Mouse (Mus musculus) MEL (cell line): ENCODE data around the gene Gnaq. TPM values are rescaled to one million over a fixed set of nuclear protein-coding genes. Genes with fewer than 3 reads are reported as not detected.

ENCODE experiments used
- DNase-seq: peaks from one replicate; pipeline ENCODE4 v3.0.0; 2011; ENCODE audit warnings: low read depth, low spot score
- H3K27ac ChIP-seq: 2 replicates; pipeline ENCODE4 v1.5.1; 2012; ENCODE audit warnings: low read depth, mild to moderate bottlenecking, control low read depth, low read length, moderate library complexity; ENCODE audit not compliant: control insufficient read depth
- H3K27me3 ChIP-seq, 2 experiments: fragments of 150-350 bp in 1 of 2; sonication (generic) in 1 of 2; 2 replicates each; pipeline ENCODE4 v1.6.1; 2012; ENCODE audit warnings: low read length in 2 of 2, mild to moderate bottlenecking in 2 of 2, improper control_type of control experiment in 1 of 2, moderate library complexity in 1 of 2; ENCODE audit not compliant: insufficient read depth in 2 of 2, control insufficient read depth in 1 of 2
- H3K36me3 ChIP-seq, 2 experiments: 2 replicates each; pipeline ENCODE4 v1.6.1; 2012 to 2014; ENCODE audit warnings: low read length in 2 of 2, improper control_type of control experiment in 1 of 2, inconsistent platforms in 1 of 2, mild to moderate bottlenecking in 1 of 2; ENCODE audit not compliant: insufficient read depth in 2 of 2, control insufficient read depth in 1 of 2
- H3K4me1 ChIP-seq, 2 experiments: fragments of 150-350 bp in 1 of 2; sonication (generic) in 1 of 2; 2 replicates each; pipeline ENCODE4 v1.6.1; 2012; ENCODE audit warnings: low read length in 2 of 2, improper control_type of control experiment in 1 of 2, mild to moderate bottlenecking in 1 of 2; ENCODE audit not compliant: insufficient read depth in 2 of 2, control insufficient read depth in 1 of 2
- H3K4me3 ChIP-seq, 2 experiments: fragments of 150-350 bp in 1 of 2; sonication (generic) in 1 of 2; 2 replicates each; pipeline ENCODE4 v1.5.1; 2012; ENCODE audit warnings: low read depth in 2 of 2, low read length in 2 of 2, mild to moderate bottlenecking in 2 of 2, moderate library complexity in 2 of 2, control low read depth in 1 of 2, improper control_type of control experiment in 1 of 2; ENCODE audit not compliant: control insufficient read depth in 1 of 2, insufficient read depth in 1 of 2
- H3K79me2 ChIP-seq: 2 replicates; pipeline ENCODE4 v1.6.1; 2012; ENCODE audit warnings: mild to moderate bottlenecking, low read length, moderate library complexity; ENCODE audit not compliant: control insufficient read depth, poor library complexity, insufficient read depth
- H3K9ac ChIP-seq: 2 replicates; pipeline ENCODE4 v1.6.1; 2012; ENCODE audit warnings: low read depth, mild to moderate bottlenecking, control low read depth, low read length, moderate library complexity; ENCODE audit not compliant: control insufficient read depth, poor library complexity, severe bottlenecking
- H3K9me3 ChIP-seq: fragments of 150-350 bp; sonication (generic); replicated peaks from 2 replicates; pipeline ENCODE4 v1.6.1; 2012; ENCODE audit warnings: mild to moderate bottlenecking, low read length, improper control_type of control experiment, moderate library complexity; ENCODE audit not compliant: insufficient read depth
- BHLHE40 ChIP-seq: IDR thresholded peaks from 2 replicates; pipeline ENCODE4 v1.6.1; 2012; ENCODE audit warnings: low read depth, mild to moderate bottlenecking, inconsistent platforms, low read length, improper control_type of control experiment, borderline replicate concordance
- CHD2 ChIP-seq: IDR thresholded peaks from 2 replicates; pipeline ENCODE4 v1.6.1; 2011; ENCODE audit warnings: low read length, improper control_type of control experiment
- CTCF ChIP-seq, 3 experiments: IDR thresholded peaks in 2 of 3; conservative IDR thresholded peaks in 1 of 3; 2 replicates each; pipeline ENCODE4 v1.5.1; 2011 to 2012; ENCODE audit warnings: low read length in 3 of 3, low read depth in 2 of 3, mild to moderate bottlenecking in 2 of 3, improper control_type of control experiment in 1 of 3, inconsistent platforms in 1 of 3, mixed read lengths in 1 of 3, moderate library complexity in 1 of 3; ENCODE audit not compliant: control insufficient read depth in 1 of 3, insufficient read depth in 1 of 3, poor library complexity in 1 of 3, severe bottlenecking in 1 of 3
- EP300 ChIP-seq, 2 experiments: IDR thresholded peaks; 2 replicates each; pipeline ENCODE4 v1.6.1; 2011; ENCODE audit warnings: improper control_type of control experiment in 2 of 2, low read length in 2 of 2, low read depth in 1 of 2, mild to moderate bottlenecking in 1 of 2
- GATA1 ChIP-seq: IDR thresholded peaks from 2 replicates; pipeline ENCODE4 v1.6.1; 2011; ENCODE audit warnings: low read depth, low read length, improper control_type of control experiment
- HCFC1 ChIP-seq: IDR thresholded peaks from 2 replicates; pipeline ENCODE4 v1.6.1; 2012; ENCODE audit warnings: low read depth, mild to moderate bottlenecking, inconsistent platforms, low read length, improper control_type of control experiment, moderate library complexity
- JUND ChIP-seq: IDR thresholded peaks from 2 replicates; pipeline ENCODE4 v1.6.1; 2011; ENCODE audit warnings: low read depth, mild to moderate bottlenecking, improper control_type of control experiment, low read length
- KAT2A ChIP-seq: conservative IDR thresholded peaks from 2 replicates; pipeline ENCODE4 v1.6.1; 2012; ENCODE audit warnings: low read depth, low read length, improper control_type of control experiment, inconsistent platforms
- MAX ChIP-seq: IDR thresholded peaks from 2 replicates; pipeline ENCODE4 v1.6.1; 2011; ENCODE audit warnings: low read length, improper control_type of control experiment
- MYB ChIP-seq: IDR thresholded peaks from 2 replicates; pipeline ENCODE4 v1.6.1; 2011; ENCODE audit warnings: mild to moderate bottlenecking, low read depth, low read length, improper control_type of control experiment
- NELFE ChIP-seq: IDR thresholded peaks from 2 replicates; pipeline ENCODE4 v1.6.1; 2011; ENCODE audit warnings: low read depth, low read length, improper control_type of control experiment
- NRF1 ChIP-seq: IDR thresholded peaks from 2 replicates; pipeline ENCODE4 v1.6.1; 2014; ENCODE audit warnings: low read depth, mild to moderate bottlenecking, inconsistent platforms, low read length, improper control_type of control experiment, moderate library complexity; ENCODE audit not compliant: poor library complexity, insufficient read depth, severe bottlenecking
- POLR2A ChIP-seq, 2 experiments: IDR thresholded peaks; 2 replicates each; pipeline ENCODE4 v1.6.1; 2011 to 2012; ENCODE audit warnings: low read length in 2 of 2, mild to moderate bottlenecking in 2 of 2, control low read depth in 1 of 2, improper control_type of control experiment in 1 of 2, low read depth in 1 of 2, moderate library complexity in 1 of 2; ENCODE audit not compliant: control insufficient read depth in 1 of 2, insufficient read depth in 1 of 2, poor library complexity in 1 of 2
- POLR2AphosphoS2 ChIP-seq: IDR thresholded peaks from 2 replicates; pipeline ENCODE4 v1.6.1; 2011; ENCODE audit warnings: low read length, improper control_type of control experiment
- RCOR1 ChIP-seq: IDR thresholded peaks from 2 replicates; pipeline ENCODE4 v1.6.1; 2012; ENCODE audit warnings: low read depth, mild to moderate bottlenecking, inconsistent platforms, low read length, improper control_type of control experiment
- SIN3A ChIP-seq: IDR thresholded peaks from 2 replicates; pipeline ENCODE4 v1.6.1; 2012; ENCODE audit warnings: low read length, improper control_type of control experiment, inconsistent platforms
- SMC3 ChIP-seq: IDR thresholded peaks from 2 replicates; pipeline ENCODE4 v1.6.1; 2011; ENCODE audit warnings: low read depth, low read length, improper control_type of control experiment
- TAL1 ChIP-seq: IDR thresholded peaks from 2 replicates; pipeline ENCODE4 v1.6.1; 2012; ENCODE audit warnings: mild to moderate bottlenecking, inconsistent platforms, low read length, moderate library complexity, mixed read lengths
- TBP ChIP-seq: IDR thresholded peaks from 2 replicates; pipeline ENCODE4 v1.8.0; 2011; ENCODE audit warnings: low read depth, low read length, improper control_type of control experiment
- USF1 ChIP-seq: IDR thresholded peaks from 2 replicates; pipeline ENCODE4 v1.6.1; 2014; ENCODE audit warnings: low read depth, mild to moderate bottlenecking, inconsistent platforms, low read length, improper control_type of control experiment, moderate library complexity
- USF2 ChIP-seq, 2 experiments: IDR thresholded peaks; 2 replicates each; pipeline ENCODE4 v1.6.1; 2011 to 2012; ENCODE audit warnings: improper control_type of control experiment in 2 of 2, low read length in 2 of 2, borderline replicate concordance in 1 of 2, inconsistent platforms in 1 of 2, low read depth in 1 of 2, mild to moderate bottlenecking in 1 of 2; ENCODE audit not compliant: insufficient read depth in 1 of 2
- ZC3H11A ChIP-seq: IDR thresholded peaks from 2 replicates; pipeline ENCODE4 v1.6.1; 2012; ENCODE audit warnings: low read depth, mild to moderate bottlenecking, inconsistent platforms, low read length, improper control_type of control experiment
- ZMIZ1 ChIP-seq: IDR thresholded peaks from 2 replicates; pipeline ENCODE4 v1.6.1; 2012; ENCODE audit warnings: low read depth, mild to moderate bottlenecking, inconsistent platforms, low read length, improper control_type of control experiment, moderate library complexity
- ZNF384 ChIP-seq: IDR thresholded peaks from 2 replicates; pipeline ENCODE4 v1.6.1; 2012; ENCODE audit warnings: low read depth, mild to moderate bottlenecking, inconsistent platforms, low read length, improper control_type of control experiment
- polyA plus RNA-seq, 2 experiments: library from polyadenylated mRNA; stranded (reverse) in 1 of 2; unstranded in 1 of 2; fragments of >175 nt in 1 of 2; fragments of >200 nt in 1 of 2; gene quantifications; 2 replicates each; pipeline versions ENCODE4 v1.2.1 to v1.2.4; 2012; ENCODE audit warnings: low replicate concordance in 2 of 2, low read depth in 1 of 2; ENCODE audit not compliant: insufficient read length in 2 of 2, insufficient read depth in 1 of 2, missing spikeins in 1 of 2
- total RNA-seq: library from RNA; depleted of rRNA; stranded (reverse); fragments of 300-350 nt; gene quantifications from 2 replicates; pipeline ENCODE4 v1.2.3, GENCODE M21; 2012

Gnaq gene
- total and polyA plus RNA-seq, 3 experiments: not detected

GRCm38 (mm10) chr19:16238072-16238471, 105.4 kb downstream of the Gnaq start:
- Histone ChIP-seq H3K9me3 (no peaks in the 10 kb centered on the region), H3K4me3 (no peak overlapping the region), H3K4me1 (no peaks in the 10 kb centered on the region), H3K27ac (no peak overlapping the region), H3K27me3 (no peaks in the 10 kb centered on the region), H3K36me3 (no peaks in the 10 kb centered on the region), H3K9ac (no peak overlapping the region)
- no peak for DNase-seq
- no peak for TF ChIP-seq ZNF384
- no peak for TF ChIP-seq USF2 (IDR thresholded peaks at IDR 0.05; ENCODE audit: borderline replicate concordance in 1 of 2, insufficient read depth in 1 of 2, low read depth in 1 of 2, low read length in 2 of 2)
- no peak for TF ChIP-seq ZMIZ1
- TF ChIP-seq EP300 (IDR thresholded peaks at IDR 0.05; ENCODE audit: low read depth in 1 of 2, low read length in 2 of 2): no peak
- no peak for TF ChIP-seq RCOR1
- TF ChIP-seq MYB: no peak
- TF ChIP-seq SMC3: no peak
- no peak for TF ChIP-seq TAL1
- no peak for TF ChIP-seq POLR2A (IDR thresholded peaks at IDR 0.05; ENCODE audit: control insufficient read depth in 1 of 2, insufficient read depth in 1 of 2, low read depth in 1 of 2, low read length in 2 of 2, poor library complexity in 1 of 2)
- no peak for TF ChIP-seq NRF1
- no peak for TF ChIP-seq MAX
- no peak for TF ChIP-seq TBP
- no peak for TF ChIP-seq HCFC1
- no peak for TF ChIP-seq KAT2A
- TF ChIP-seq SIN3A: no peak
- TF ChIP-seq ZC3H11A: no peak
- no peak for TF ChIP-seq GATA1
- TF ChIP-seq, all 39 proteins: peak for 0
- H3K79me2 ChIP-seq: no peaks in the 10 kb centered on the region

GRCm38 (mm10) chr19:16238512-16238911, 105.9 kb downstream of the Gnaq start:
- H3K4me3 ChIP-seq: no peak overlapping the region
- DNase-seq: no peak
- no peaks in the 10 kb centered on the region for H3K4me1 ChIP-seq
- H3K36me3 ChIP-seq: no peaks in the 10 kb centered on the region
- no peak overlapping the region for H3K9ac ChIP-seq
- H3K9me3 ChIP-seq: no peaks in the 10 kb centered on the region
- no peak for TF ChIP-seq BHLHE40
- no peak for TF ChIP-seq CTCF (IDR thresholded peaks at IDR 0.05 in 2 of 3, conservative IDR thresholded peaks at IDR 0.05 in 1 of 3; ENCODE audit: control insufficient read depth in 1 of 3, insufficient read depth in 1 of 3, low read depth in 2 of 3, low read length in 3 of 3, poor library complexity in 1 of 3, severe bottlenecking in 1 of 3)
- no peak for TF ChIP-seq NELFE
- no peak for TF ChIP-seq KAT2A
- no peak for TF ChIP-seq USF2 (IDR thresholded peaks at IDR 0.05; ENCODE audit: borderline replicate concordance in 1 of 2, insufficient read depth in 1 of 2, low read depth in 1 of 2, low read length in 2 of 2)
- no peak for TF ChIP-seq JUND
- no peak for TF ChIP-seq POLR2AphosphoS2
- TF ChIP-seq USF1: no peak
- TF ChIP-seq CHD2: no peak
- H3K27me3 ChIP-seq: no peaks in the 10 kb centered on the region
- no peak overlapping the region for H3K27ac ChIP-seq
- H3K79me2 ChIP-seq: no peaks in the 10 kb centered on the region
